Mouse (Mus musculus): ENCODE measurements around the gene Pigo. TPM values are rescaled to one million over a fixed set of nuclear protein-coding genes. Genes with fewer than 3 reads are reported as not detected.

Pigo gene
- polyA plus RNA-seq (2012; fragmentation: generic; extraction: Trizol): 8.0 TPM

DNA sequence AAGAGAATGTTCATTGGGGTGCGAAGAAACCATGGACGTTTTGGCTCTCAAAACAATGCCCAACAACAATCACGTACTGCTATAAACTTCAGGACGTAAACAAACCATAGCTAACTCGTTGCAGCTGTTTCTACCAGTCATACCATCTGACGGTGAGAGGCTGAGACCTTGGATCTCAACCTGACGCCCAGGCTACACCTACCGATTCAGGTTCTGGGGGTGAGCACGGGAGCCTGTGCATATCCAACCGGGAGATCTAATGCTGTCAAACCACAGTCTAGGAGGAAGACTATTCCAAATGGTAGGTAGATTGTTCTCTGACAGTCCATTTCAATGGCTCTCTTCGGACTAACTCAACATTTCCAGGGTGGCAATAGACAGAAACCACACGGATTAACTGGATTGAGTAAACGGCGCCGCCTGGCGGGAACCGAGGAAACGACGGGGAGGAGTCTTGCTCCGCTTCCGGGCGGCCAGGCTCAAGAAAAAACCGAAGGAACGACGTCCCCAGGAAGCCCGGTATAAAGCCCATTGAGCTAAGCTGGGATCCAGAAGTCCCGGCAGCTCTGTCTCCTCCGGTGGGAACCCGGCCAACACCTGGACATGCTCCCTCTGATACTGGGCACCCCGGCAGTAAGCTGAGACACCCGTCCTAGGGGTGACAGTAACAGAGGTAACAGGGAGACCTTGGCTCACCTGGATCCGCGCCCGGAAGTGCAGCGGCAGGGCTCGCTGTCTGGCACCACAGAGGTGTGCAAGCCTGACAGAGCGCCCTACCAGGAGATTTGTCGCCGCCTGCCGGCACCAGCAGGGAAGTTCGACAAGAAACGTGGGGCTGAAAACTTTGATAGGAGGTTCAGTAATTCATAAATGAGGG lies at the start of gene Pigo:
Gene Pigo (minus strand): TSS at position 736 of the 877 bp plus-strand sequence.
- Histone ChIP-seq H3K36me3 (ENCODE audit: control insufficient read depth, insufficient read depth) (no peaks in the 10 kb centered on the region), H3K27me3 (ENCODE audit: control insufficient read depth, insufficient read depth, insufficient read length) (no peaks in the 10 kb centered on the region), H3ac (ENCODE audit: control insufficient read depth, insufficient read length) (no peak within 1 kb of the TSS), H3K79me2 (ENCODE audit: control insufficient read depth, insufficient read depth) (peaks cover 2% of the 10 kb centered on the region), H3K4me3 (peak within 1 kb of the TSS; percentile 32), H3K4me2 (ENCODE audit: low read depth) (peak within 1 kb of the TSS; percentile 95)
- TF ChIP-seq MAX (IDR thresholded peaks at IDR 0.05; ENCODE audit: low read depth): no peak
- TF ChIP-seq TCF12 (IDR thresholded peaks at IDR 0.05; ENCODE audit: insufficient read depth, poor library complexity, severe bottlenecking): no peak
- TF ChIP-seq TCF3 (IDR thresholded peaks at IDR 0.05; ENCODE audit: insufficient read length, low read depth): no peak
- TF ChIP-seq REST (IDR thresholded peaks at IDR 0.05; ENCODE audit: insufficient read depth, insufficient read length): no peak
- peak in 2 of 3 experiments; percentile 12 to 20 for TF ChIP-seq MYOD1 (IDR thresholded peaks at IDR 0.05; ENCODE audit: control insufficient read depth in 1 of 3, insufficient read length in 2 of 3, low read depth in 2 of 3)
- TF ChIP-seq USF1 (IDR thresholded peaks at IDR 0.05; ENCODE audit: low read depth): no peak
- TF ChIP-seq POLR2A (IDR thresholded peaks at IDR 0.05; ENCODE audit: insufficient read length, low read depth): peak; percentile 49
- TF ChIP-seq E2F4 (IDR thresholded peaks at IDR 0.05; ENCODE audit: insufficient read depth): no peak
- TF ChIP-seq MYOG (IDR thresholded peaks at IDR 0.05; ENCODE audit: control insufficient read depth in 1 of 3, insufficient read depth in 1 of 3, insufficient read length in 2 of 3, low read depth in 2 of 3): no peak
- TF ChIP-seq POLR2AphosphoS2 (IDR thresholded peaks at IDR 0.05; ENCODE audit: insufficient read length, low read depth): peak; percentile 82
- TF ChIP-seq CEBPB (IDR thresholded peaks at IDR 0.05; ENCODE audit: insufficient read depth, poor library complexity, severe bottlenecking): no peak
- no peak for TF ChIP-seq SRF (IDR thresholded peaks at IDR 0.05; ENCODE audit: control insufficient read depth, insufficient read length, low read depth)

DNA sequence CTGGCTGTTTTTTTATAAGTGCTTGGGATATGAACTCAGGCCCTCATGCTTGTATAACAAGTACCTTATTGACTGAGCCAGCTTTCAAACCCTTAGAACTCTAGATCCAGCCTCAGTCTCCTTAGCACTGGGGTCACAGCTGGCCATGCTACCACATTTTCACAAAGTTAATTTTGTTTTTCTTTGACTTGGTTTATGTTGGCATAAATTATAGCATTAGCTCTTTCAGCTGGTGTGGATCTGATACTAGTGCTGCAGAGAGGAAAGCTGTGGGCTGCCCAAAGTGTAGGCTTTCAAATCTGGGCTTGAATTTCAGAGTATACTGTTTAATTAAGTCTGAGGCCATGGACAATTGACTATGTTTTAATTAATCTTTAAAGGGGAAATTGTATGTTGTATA lies 49.3 kb upstream of the Pigo start:
- no peaks in the 10 kb centered on the region for H3K79me2 ChIP-seq (ENCODE audit: control insufficient read depth, insufficient read depth)
- no peak for TF ChIP-seq E2F4 (IDR thresholded peaks at IDR 0.05; ENCODE audit: insufficient read depth)
- TF ChIP-seq REST (IDR thresholded peaks at IDR 0.05; ENCODE audit: insufficient read depth, insufficient read length): no peak
- TF ChIP-seq TCF12 (IDR thresholded peaks at IDR 0.05; ENCODE audit: insufficient read depth, poor library complexity, severe bottlenecking): no peak
- no peak for TF ChIP-seq POLR2A (IDR thresholded peaks at IDR 0.05; ENCODE audit: insufficient read length, low read depth)
- no peak for TF ChIP-seq POLR2AphosphoS2 (IDR thresholded peaks at IDR 0.05; ENCODE audit: insufficient read length, low read depth)
- TF ChIP-seq MAX (IDR thresholded peaks at IDR 0.05; ENCODE audit: low read depth): no peak
- TF ChIP-seq SRF (IDR thresholded peaks at IDR 0.05; ENCODE audit: control insufficient read depth, insufficient read length, low read depth): no peak
- TF ChIP-seq CEBPB (IDR thresholded peaks at IDR 0.05; ENCODE audit: insufficient read depth, poor library complexity, severe bottlenecking): no peak
- no peak overlapping the region for H3K4me3 ChIP-seq
- H3K36me3 ChIP-seq (ENCODE audit: control insufficient read depth, insufficient read depth): no peaks in the 10 kb centered on the region
- H3ac ChIP-seq (ENCODE audit: control insufficient read depth, insufficient read length): no peak overlapping the region
- H3K27me3 ChIP-seq (ENCODE audit: control insufficient read depth, insufficient read depth, insufficient read length): no peaks in the 10 kb centered on the region
- no peak overlapping the region for H3K4me2 ChIP-seq (ENCODE audit: low read depth)

DNA sequence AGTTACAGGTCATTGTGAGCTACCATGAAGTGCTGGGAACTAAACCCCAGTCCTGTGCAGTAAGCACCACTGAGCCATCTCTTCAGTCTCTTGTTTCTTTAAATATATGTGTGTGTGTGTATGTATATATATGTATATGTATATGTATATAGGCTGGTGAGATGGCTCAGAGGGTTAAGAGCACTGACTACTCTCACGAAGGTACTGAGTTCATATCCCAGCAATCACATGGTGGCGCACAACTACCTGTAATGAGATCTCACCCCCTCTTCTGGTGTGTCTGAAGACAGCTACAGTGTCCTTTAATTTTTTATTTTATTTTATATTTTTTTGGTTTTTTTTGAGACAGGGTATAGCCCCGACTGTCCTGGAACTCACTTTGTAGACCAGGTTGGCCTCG lies 39.9 kb upstream of the Pigo start:
- TF ChIP-seq TCF12 (IDR thresholded peaks at IDR 0.05; ENCODE audit: insufficient read depth, poor library complexity, severe bottlenecking): no peak
- TF ChIP-seq SRF (IDR thresholded peaks at IDR 0.05; ENCODE audit: control insufficient read depth, insufficient read length, low read depth): no peak
- TF ChIP-seq REST (IDR thresholded peaks at IDR 0.05; ENCODE audit: insufficient read depth, insufficient read length): no peak
- TF ChIP-seq USF1 (IDR thresholded peaks at IDR 0.05; ENCODE audit: low read depth): no peak
- TF ChIP-seq TCF3 (IDR thresholded peaks at IDR 0.05; ENCODE audit: insufficient read length, low read depth): no peak
- TF ChIP-seq POLR2A (IDR thresholded peaks at IDR 0.05; ENCODE audit: insufficient read length, low read depth): no peak
- TF ChIP-seq POLR2AphosphoS2 (IDR thresholded peaks at IDR 0.05; ENCODE audit: insufficient read length, low read depth): no peak
- no peak for TF ChIP-seq MYOD1 (IDR thresholded peaks at IDR 0.05; ENCODE audit: control insufficient read depth in 1 of 3, insufficient read length in 2 of 3, low read depth in 2 of 3)
- TF ChIP-seq MAX (IDR thresholded peaks at IDR 0.05; ENCODE audit: low read depth): no peak
- TF ChIP-seq CEBPB (IDR thresholded peaks at IDR 0.05; ENCODE audit: insufficient read depth, poor library complexity, severe bottlenecking): no peak
- TF ChIP-seq MYOG (IDR thresholded peaks at IDR 0.05; ENCODE audit: control insufficient read depth in 1 of 3, insufficient read depth in 1 of 3, insufficient read length in 2 of 3, low read depth in 2 of 3): no peak
- TF ChIP-seq E2F4 (IDR thresholded peaks at IDR 0.05; ENCODE audit: insufficient read depth): no peak
- no peaks in the 10 kb centered on the region for H3K79me2 ChIP-seq (ENCODE audit: control insufficient read depth, insufficient read depth)
- H3K36me3 ChIP-seq (ENCODE audit: control insufficient read depth, insufficient read depth): no peaks in the 10 kb centered on the region
- no peaks in the 10 kb centered on the region for H3K27me3 ChIP-seq (ENCODE audit: control insufficient read depth, insufficient read depth, insufficient read length)
- no peak overlapping the region for H3ac ChIP-seq (ENCODE audit: control insufficient read depth, insufficient read length)
- H3K4me3 ChIP-seq: no peak overlapping the region
- no peak overlapping the region for H3K4me2 ChIP-seq (ENCODE audit: low read depth)

DNA sequence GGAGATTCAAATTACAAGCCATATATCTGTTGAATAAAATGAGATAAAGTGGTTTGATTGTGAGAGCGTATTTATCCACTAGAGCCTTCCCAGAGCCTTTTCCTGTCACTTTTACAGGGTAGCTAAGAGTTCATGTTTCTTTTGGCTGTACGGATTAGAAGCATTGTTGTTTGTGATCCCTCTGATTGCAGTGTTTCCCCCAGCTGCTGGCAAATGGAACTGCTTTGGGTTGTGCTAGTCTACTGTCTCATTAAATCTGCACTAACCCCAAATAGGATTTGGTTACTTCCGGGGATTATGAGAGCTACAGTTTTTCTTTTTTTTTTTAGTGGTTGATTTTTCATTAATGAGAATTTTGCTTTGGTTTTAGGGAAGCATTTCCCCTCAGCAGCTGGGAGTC lies 34.7 kb upstream of the Pigo start:
- no peaks in the 10 kb centered on the region for H3K79me2 ChIP-seq (ENCODE audit: control insufficient read depth, insufficient read depth)
- H3K4me3 ChIP-seq: no peak overlapping the region
- H3K27me3 ChIP-seq (ENCODE audit: control insufficient read depth, insufficient read depth, insufficient read length): peaks cover 16% of the 10 kb centered on the region
- H3ac ChIP-seq (ENCODE audit: control insufficient read depth, insufficient read length): no peak overlapping the region
- no peaks in the 10 kb centered on the region for H3K36me3 ChIP-seq (ENCODE audit: control insufficient read depth, insufficient read depth)
- TF ChIP-seq TCF12 (IDR thresholded peaks at IDR 0.05; ENCODE audit: insufficient read depth, poor library complexity, severe bottlenecking) (no peak), CEBPB (IDR thresholded peaks at IDR 0.05; ENCODE audit: insufficient read depth, poor library complexity, severe bottlenecking) (no peak), USF1 (IDR thresholded peaks at IDR 0.05; ENCODE audit: low read depth) (no peak), MYOD1 (IDR thresholded peaks at IDR 0.05; ENCODE audit: control insufficient read depth in 1 of 3, insufficient read length in 2 of 3, low read depth in 2 of 3) (no peak), POLR2AphosphoS2 (IDR thresholded peaks at IDR 0.05; ENCODE audit: insufficient read length, low read depth) (no peak), REST (IDR thresholded peaks at IDR 0.05; ENCODE audit: insufficient read depth, insufficient read length) (no peak), E2F4 (IDR thresholded peaks at IDR 0.05; ENCODE audit: insufficient read depth) (no peak), POLR2A (IDR thresholded peaks at IDR 0.05; ENCODE audit: insufficient read length, low read depth) (no peak), SRF (IDR thresholded peaks at IDR 0.05; ENCODE audit: control insufficient read depth, insufficient read length, low read depth) (no peak), MYOG (IDR thresholded peaks at IDR 0.05; ENCODE audit: control insufficient read depth in 1 of 3, insufficient read depth in 1 of 3, insufficient read length in 2 of 3, low read depth in 2 of 3) (no peak), TCF3 (IDR thresholded peaks at IDR 0.05; ENCODE audit: insufficient read length, low read depth) (no peak), MAX (IDR thresholded peaks at IDR 0.05; ENCODE audit: low read depth) (no peak)
- no peak overlapping the region for H3K4me2 ChIP-seq (ENCODE audit: low read depth)
